Mouse (Mus musculus): ENCODE measurements around the gene Agtr1b. TPM values are rescaled to one million over a fixed set of nuclear protein-coding genes. Genes with fewer than 3 reads are reported as not detected.

The Agtr1b gene
- polyA plus RNA-seq (2014; fragmentation: Illumina TruSeq; extraction: RNeasy Lipid Tissue Mini Kit (QIAGEN cat#74804); ENCODE audit: low read depth, low replicate concordance) = not detected

DNA sequence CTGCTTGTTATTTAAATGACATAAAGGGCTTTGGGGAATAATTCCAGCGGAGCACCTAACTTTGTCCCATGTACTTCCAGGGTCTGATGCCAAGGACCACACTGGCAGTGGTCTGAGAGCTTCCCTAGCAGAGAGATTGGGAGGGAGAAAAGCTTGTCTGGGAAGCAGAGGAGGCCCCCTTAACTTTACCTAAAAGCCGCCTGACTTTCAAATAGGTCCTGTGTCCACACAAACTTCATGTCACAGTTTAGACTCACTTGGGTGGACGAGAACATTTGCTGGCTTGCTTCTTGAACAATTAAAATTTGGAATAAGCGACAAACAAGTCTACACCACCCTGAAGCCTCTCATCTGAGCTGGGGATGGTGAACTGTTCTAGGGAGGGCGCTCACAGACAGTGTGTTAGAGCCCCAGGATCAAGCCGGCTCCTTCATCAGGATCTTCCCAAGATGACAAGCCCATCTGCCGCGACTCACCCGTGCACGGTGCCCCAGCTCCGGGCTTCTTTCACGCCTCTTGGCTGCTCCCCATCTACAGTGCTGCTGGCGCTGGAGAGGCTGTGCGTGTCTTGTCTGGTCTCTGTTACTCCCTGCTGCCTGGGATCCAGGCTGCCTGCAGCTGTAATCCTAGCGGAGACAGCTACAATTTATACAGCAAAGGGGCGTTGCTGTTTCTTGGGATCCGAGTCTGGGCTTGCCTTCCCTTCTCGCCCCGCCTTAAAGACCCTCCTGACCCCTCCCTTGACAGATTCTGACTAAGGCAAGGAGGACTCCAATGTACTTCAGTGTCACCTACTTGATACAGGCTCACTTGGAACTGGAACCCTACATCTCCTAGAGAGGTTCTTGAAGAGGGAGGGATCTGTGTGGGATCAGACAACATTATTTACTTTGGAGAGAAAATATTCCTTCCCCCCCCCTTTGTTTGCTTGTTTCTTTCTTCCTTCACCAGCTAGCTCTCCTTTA lies at the start of gene Agtr1b:
Agtr1b (minus strand) TSS at position 620 of the 965 bp plus-strand sequence.

DNA sequence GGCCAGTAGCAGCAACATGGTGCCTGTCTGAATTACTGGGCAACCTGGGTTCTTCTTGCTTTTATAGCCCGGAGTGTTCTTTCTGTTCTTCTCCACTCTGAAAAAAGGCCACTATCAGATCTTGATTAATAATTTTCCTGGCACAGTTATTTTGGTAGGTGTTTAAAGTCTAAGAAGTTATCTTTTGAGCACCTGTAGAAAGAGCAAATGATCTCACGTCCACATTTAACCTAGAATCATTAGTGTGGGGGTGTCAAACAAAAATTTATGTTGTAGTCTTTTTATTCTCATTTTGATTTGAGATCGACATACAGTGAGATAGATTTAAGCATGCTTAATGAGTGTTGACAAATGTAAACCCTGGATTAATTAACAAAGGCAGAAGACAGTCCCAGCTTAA lies 91.3 kb downstream of the Agtr1b start, which contains the start of gene Cpb1:
Cpb1 (minus strand) TSS at position 101 of the 400 bp plus-strand sequence.

Other genes starting within 250 kb of the Agtr1b start
- 14.4 TPM for gene Gyg, start 211.9 kb downstream of the Agtr1b start, polyA plus RNA-seq (2014; fragmentation: Illumina TruSeq; extraction: RNeasy Lipid Tissue Mini Kit (QIAGEN cat#74804); ENCODE audit: low read depth, low replicate concordance)
- gene Cpa3, start 125.0 kb downstream of the Agtr1b start, polyA plus RNA-seq (2014; fragmentation: Illumina TruSeq; extraction: RNeasy Lipid Tissue Mini Kit (QIAGEN cat#74804); ENCODE audit: low read depth, low replicate concordance) = not detected
- gene Cpb1, start 91.4 kb downstream of the Agtr1b start, polyA plus RNA-seq (2014; fragmentation: Illumina TruSeq; extraction: RNeasy Lipid Tissue Mini Kit (QIAGEN cat#74804); ENCODE audit: low read depth, low replicate concordance) = not detected